Mouse (Mus musculus): ENCODE measurements at regions not wholly inside any gene's neighbourhood (a gene's known extent, or its start where the extent isn't known, plus 50 kb on each side); places are given as distances from the start of the nearest gene placed in this dataset.

- DNase-seq (ENCODE audit: extremely low spot score): no peak
Measured at GRCm38 (mm10) chr3:149498765-149499164, 508.4 kb upstream of the Adgrl2 start.

- DNase-seq (ENCODE audit: extremely low spot score): no peak
Measured at GRCm38 (mm10) chr3:149496829-149497471, 506.6 kb upstream of the Adgrl2 start.

DNA sequence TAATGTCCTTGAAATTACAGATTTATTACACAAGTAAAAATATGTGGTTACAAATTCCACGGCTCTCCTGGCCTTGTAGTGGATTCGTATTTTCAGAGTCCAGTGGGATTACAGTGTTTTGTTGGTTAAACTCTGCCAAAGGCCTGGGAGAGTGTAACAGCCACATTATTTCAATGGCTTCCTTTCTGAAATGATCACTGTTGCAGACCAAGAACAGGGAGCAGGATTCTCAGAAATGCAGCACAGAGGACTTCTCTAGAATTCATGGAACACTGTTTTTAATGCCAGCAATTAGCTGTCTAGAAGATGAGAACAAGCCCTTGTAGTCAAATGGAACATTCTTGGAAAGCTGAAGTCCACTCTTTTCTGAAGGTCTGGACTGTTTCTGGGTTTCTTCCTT is 505.8 kb upstream of the Adgrl2 start:
- no peak for DNase-seq (ENCODE audit: extremely low spot score)

DNA sequence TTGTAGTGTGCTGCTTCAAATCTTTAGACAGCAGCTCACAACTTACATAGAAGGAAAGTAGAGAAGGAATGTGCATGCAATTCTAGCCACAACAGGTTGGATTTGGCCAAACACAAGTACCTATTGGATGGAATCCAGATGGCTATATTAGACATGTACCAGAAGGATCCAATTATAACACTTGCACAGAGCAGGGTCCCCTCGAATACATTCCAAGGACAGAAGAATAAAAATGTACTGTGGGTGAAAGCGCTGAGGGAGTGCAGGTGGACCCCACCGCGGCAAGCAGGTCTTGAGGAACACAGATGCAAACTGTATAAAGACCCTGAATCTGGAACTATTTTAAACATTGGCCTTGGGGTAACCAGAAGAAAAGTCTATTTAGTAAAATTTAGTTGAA is 497.8 kb upstream of the Adgrl2 start:
- no peak for DNase-seq (ENCODE audit: extremely low spot score)

DNA sequence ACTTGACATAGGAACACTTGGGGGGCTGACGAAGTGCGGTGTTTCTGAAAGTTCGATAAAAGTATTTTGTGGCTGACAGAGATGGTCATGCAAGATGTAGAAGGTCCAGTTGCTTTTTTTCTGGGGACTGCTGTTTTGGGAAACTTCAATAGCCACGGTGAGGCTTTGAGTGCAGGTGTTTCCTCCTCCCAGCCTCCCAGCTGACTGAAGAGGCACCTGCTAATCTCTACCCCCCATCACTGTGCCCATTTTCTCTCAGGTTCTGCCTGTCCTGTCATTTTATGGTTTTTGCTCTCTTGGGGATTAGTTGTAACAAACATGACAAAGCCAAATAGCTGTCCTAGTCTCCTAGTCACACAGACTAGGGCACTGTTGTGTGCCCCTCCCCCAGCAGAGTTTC is 495.1 kb upstream of the Adgrl2 start:
- no peak for DNase-seq (ENCODE audit: extremely low spot score)

DNA sequence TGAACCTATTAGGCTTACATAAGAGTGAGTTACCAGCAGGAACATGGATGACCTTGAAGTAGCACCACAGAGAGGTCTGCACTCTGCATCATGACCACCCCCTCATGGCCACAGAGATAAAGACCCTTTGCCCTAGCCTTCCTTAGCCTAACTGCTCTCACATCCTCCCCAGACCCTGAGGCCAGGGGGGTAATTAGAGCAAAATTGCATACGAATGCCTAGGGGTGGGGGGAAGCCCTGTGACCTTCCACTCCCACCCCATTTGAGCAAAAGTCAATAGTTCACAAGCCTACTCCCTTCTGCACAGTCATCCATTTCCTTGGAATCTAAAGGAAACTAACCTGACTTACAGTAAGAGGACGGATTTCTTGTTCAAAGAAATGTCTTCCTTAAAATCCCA is 494.0 kb upstream of the Adgrl2 start:
- DNase-seq (ENCODE audit: extremely low spot score): no peak

GRCm38 (mm10) chr3:149476151-149476550 is 485.8 kb upstream of the Adgrl2 start:
- no peak for DNase-seq (ENCODE audit: extremely low spot score)

GRCm38 (mm10) chr3:149466973-149467372 is 476.6 kb upstream of the Adgrl2 start:
- no peak for DNase-seq (ENCODE audit: extremely low spot score)

GRCm38 (mm10) chr3:149464603-149465002 is 474.2 kb upstream of the Adgrl2 start:
- no peak for DNase-seq (ENCODE audit: extremely low spot score)

GRCm38 (mm10) chr3:149462121-149462541 is 471.8 kb upstream of the Adgrl2 start:
- peak; percentile 54 for DNase-seq (ENCODE audit: extremely low spot score)

DNA sequence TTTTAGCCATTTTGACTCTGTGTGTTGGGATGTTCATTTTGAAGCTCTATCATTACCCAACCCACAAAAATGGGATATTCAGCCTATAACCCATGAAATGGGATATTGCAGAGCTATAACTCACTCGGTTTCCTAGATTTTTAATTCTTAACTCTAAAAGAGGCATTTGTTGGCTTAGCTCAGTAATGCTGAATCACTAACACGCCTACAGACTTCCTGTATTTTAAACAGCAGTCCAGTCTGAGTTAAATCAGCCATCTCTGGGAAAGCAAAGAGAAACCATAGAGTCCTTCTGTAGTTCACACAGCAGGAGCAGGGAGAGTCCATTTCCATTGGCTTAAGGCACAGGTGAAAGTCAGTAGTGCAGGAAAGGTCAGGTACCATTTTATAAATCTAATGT is 471.3 kb upstream of the Adgrl2 start:
- DNase-seq (ENCODE audit: extremely low spot score): no peak

DNA sequence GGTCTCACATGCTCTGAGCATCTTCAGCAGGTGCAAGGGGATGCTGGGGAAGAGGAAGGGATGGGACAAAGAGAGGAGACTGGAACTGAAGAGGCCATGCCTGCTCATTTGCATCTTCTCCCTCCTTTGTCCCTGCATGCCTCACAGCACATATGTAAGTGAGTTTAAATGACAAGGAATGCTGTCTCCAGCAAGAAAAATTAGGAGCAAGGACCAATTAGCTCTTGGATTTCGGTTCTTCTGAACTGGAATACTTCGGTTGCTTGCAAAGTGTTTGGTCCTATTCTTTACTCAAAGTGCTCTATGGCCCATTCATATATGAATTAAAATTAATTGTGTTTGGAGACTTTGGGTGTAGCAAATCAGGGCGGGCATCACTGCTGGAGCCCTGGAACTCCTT is 459.0 kb upstream of the Adgrl2 start:
- no peak for DNase-seq (ENCODE audit: extremely low spot score)

DNA sequence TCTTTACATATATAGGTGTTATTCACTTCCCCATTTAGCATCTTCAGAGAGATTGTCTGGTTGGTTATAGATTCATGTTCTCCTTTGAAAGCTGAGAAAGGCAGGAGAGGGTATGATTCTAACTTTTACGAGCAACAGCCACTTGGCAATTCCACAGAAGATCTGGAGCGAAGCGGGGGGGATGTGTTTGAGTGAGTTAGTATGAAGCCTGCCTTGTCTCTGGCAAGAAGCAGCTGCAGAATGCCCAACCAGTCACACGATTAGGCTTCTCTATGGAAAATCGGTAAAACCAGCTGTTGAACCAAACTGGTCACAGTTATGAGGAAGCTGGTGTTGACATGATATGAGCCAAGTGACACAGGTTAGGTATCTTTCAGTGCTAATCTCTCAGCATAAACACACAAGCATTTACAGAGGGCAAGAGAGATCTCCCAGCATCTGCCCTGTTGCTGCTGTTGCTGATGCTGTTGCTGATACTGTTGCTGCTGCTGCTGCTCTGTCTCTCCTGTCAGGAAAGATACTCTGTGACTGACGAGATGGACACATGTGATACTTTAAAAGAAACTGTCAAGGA is 455.7 kb upstream of the Adgrl2 start:
- no peak for DNase-seq (ENCODE audit: extremely low spot score)

DNA sequence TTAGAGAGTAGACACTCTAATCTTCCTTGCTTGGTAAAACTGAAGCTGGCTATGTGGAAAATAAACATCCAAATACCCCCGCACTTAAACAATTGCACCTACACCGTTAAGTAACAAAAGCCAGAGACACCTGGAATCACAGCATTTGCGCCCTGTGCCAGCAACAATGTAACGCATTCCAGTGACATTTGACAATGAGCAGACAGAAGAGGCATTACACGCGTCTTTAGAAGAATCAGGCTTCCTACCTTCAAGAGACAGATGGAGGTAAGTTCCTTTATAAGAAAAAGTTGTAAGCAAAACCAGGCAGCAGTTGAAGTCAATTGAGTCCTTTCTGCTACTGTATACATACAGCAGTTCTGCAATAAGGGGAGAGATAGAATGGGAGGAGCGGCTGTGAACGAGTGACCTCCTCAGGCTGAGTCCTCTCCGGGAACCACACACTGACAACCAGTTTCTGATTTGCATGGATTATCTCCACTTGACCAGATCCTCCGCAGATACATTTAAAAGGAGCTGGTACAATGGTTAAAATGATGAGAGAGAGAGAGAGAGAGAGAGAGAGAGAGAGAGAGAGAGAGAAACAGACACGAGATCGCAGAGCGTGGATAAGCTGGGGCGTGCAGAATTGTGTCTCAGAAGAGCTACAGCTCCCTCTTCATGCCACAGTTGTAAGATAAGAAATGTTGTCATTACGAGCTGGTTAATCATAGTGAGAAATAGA is 454.7 kb upstream of the Adgrl2 start:
- peak; percentile 61 for DNase-seq (ENCODE audit: extremely low spot score)

DNA sequence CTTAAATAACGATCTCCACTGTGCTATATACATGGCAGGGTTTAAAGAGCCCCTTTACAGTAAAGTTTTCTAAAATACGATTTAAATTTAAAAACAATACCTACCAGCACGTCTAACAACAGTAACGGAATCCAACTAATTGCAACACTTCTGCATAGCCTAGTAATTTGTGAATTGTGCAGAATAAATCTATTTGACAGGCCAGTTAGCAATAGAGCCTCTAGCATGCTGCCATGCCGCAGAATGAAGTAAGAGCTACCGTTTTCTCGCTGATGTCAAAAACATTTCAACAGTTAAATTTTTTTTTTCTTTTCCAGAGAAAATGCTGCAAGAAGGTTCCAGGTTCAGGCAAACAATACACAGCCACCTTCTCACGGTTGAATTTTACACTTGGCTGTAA is 454.0 kb upstream of the Adgrl2 start:
- no peak for DNase-seq (ENCODE audit: extremely low spot score)

- DNase-seq (ENCODE audit: extremely low spot score): no peak
Measured at GRCm38 (mm10) chr3:149441227-149441626, 450.9 kb upstream of the Adgrl2 start.

- DNase-seq (ENCODE audit: extremely low spot score): no peak
Measured at GRCm38 (mm10) chr3:149437763-149438162, 447.4 kb upstream of the Adgrl2 start.

GRCm38 (mm10) chr3:149436944-149437343 is 446.6 kb upstream of the Adgrl2 start:
- no peak for DNase-seq (ENCODE audit: extremely low spot score)

DNA sequence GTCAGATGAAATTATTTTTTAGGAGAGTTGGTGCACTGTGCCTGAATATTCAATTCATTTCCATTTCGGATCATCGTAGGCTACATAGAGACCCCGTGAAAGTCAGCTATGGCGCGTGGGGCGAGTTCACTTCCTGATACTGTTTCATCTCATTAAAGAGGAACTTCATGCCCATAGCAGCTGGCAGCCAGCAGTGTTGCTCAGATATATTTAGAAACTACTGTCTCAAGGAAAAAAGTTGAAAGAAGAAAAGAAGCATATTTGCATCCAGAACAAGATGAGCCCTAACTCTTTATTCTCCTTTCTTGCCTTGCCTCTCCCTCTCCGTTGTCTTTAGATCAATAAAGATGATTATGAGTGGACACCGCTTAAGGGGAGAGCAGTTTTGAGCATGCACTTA is 446.1 kb upstream of the Adgrl2 start:
- DNase-seq (ENCODE audit: extremely low spot score): no peak

- no peak for DNase-seq (ENCODE audit: extremely low spot score)
Measured at GRCm38 (mm10) chr3:149431795-149432194, 441.4 kb upstream of the Adgrl2 start.

DNA sequence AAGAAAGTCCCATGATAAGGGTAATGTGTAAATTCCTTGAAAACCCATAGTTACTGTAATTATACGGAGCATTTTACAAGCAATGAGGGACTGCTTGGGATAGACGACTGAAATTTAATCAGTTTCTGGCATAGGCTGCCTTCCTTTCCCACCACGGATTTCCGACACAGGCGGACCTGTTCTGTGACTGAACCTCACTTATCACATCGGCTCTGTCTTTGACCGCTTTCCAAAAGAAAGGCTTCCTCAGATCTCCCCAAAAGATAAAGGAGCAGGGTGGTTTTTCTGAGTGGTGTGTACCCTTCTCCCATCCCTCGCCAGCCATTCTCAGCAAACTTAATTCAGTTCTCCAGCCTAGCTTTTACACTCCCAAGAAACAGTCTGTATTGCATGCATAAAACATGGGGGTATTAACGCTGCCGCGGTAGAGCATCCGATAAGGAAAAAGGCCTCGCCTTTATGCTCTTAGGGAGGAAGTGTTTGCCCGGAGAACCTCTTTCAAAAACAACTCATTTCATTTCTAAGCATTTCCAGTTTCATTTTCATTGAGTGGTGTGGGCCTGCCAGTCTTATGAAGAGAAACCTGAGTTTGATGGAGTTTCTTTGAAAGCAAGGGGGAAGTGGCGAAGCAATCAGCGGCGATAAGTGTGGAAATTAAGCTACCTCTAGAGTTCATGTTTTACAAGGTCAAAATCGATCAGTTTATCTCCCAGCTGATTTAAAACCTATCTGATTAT is 435.8 kb upstream of the Adgrl2 start:
- no peak for DNase-seq (ENCODE audit: extremely low spot score)

DNA sequence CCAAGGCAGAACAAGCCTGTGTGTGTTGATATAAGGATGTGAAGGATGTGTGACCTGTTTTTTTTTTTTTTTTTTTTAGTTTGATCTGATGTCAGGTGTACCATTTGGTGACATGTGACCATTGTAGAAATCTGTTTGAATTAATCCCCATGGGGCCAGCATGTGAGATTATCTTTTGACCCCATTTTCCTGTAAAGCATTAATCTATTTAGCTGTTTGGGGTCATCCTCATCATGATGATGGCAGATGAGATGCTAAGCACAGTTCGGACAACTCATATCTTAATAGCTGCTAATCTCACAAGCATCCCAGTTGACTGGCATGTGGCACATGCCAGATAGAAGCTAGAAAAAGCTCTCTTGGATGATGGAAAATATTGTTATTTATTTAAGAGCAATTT is 434.0 kb upstream of the Adgrl2 start:
- no peak for DNase-seq (ENCODE audit: extremely low spot score)

DNA sequence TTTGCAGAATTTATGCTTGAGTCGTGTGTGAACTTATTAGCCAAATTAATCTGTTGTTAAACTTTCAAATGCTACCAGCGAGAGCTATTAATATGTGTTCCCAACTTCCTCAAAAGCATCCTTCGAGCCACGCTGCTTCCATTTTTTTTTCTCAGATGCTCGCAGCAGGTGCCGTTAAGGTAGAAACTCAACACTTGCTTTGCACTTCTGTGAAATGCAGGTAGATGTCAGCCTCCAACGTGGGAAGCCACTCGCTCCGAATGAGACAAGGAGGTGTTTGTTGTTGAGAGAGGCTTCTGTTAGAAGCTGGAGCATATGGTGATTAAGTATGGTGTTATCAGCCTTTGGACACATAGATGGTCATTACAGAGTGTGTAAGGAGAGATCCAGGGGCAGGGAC is 433.1 kb upstream of the Adgrl2 start:
- DNase-seq (ENCODE audit: extremely low spot score): no peak
